Mouse (Mus musculus) megakaryocyte progenitor cell, adult 5-6 weeks (primary cell): Measurements from ENCODE around the gene Gria3. TPM values are rescaled to one million over a fixed set of nuclear protein-coding genes. Genes with fewer than 3 reads are reported as not detected.

Experiments
- ATAC-seq: replicated peaks from 2 replicates; pipeline ENCODE4 v1.8.0; 2016; ENCODE audit warnings: mild to moderate bottlenecking, moderate TSS enrichment, inconsistent platforms; ENCODE audit not compliant: poor library complexity
- total RNA-seq, 2 experiments: library from RNA; stranded (forward) in 1 of 2; stranded (reverse) in 1 of 2; fragments of 157-497, 149-512 nt in 1 of 2; fragments of 200-1000 nt in 1 of 2; gene quantifications; 2 replicates each; pipeline versions ENCODE4 v1.2.3 to v1.2.4; 2015 to 2017

The Gria3 gene
- total RNA-seq, 2 experiments from 2014 or later = 44.6 to 109 TPM

GRCm38 (mm10) chrX:41564898-41565297 lies 164.2 kb downstream of the Gria3 start:
- ATAC-seq = no peak

DNA sequence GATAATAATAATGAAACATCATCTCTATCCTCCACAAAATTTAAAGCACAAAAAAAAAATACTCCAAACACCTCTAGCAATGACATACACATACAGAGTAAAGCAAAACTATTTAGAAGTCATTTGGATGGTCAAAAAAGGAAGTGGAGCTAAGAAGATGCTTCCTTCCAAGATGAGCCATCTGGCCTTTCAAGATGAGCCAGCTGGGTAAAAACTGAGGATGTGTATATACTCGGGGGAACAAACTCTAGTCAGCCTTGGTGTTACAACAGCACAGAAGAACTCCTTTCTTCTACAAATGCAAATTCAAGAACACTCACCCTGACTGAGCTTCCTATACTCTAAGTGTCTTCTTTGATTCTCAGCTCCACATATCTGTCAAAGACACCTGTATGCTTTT lies 172.4 kb downstream of the Gria3 start:
- no peak for ATAC-seq

- ATAC-seq = peak; percentile 71
These were observed 178.1 kb downstream of the Gria3 start for GRCm38 (mm10) chrX:41578797-41579196.

DNA sequence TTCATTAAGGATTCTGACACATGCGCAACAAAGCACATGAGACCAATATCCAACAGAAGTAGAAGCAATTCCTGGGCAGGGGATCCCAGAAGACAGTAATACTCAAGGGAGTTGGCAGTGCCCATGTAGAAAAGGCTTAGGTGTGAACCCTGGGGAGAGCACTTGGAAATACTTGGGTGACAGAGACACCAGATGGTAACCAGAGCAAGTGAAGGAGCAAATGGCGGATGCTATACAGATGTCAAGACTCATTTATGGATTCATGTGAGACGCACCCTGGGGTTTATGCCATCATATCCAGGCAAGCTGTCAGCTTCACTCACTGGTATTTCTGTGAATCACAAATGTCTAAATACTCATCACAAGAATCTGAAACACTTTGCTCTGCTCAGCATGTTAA lies 187.0 kb downstream of the Gria3 start:
- no peak for ATAC-seq

GRCm38 (mm10) chrX:41607181-41607580 lies 206.5 kb downstream of the Gria3 start:
- ATAC-seq = no peak

- peak; percentile 58; the same call in 1 of the 2 replicates for ATAC-seq
These were observed 214.3 kb downstream of the Gria3 start for GRCm38 (mm10) chrX:41614920-41615319.

DNA sequence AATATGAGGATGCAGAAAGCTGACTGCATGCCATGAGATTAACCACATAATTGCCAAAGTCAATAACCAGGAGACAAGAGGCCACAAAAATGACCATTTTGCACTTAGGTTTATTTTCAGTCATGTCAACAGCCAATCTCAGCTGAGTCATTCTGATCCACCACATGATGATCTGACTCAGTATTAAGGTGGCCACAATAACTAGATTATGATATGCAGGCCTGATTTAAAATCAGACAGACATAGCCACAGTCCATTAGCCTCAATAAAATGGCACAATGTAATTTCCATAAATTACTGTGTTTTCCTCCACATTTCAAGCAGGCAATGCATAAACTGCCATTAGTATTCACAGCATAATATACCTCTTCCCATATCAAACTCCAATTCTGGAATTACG lies 216.3 kb downstream of the Gria3 start:
- no peak for ATAC-seq

- no peak for ATAC-seq
These were observed 217.7 kb downstream of the Gria3 start for GRCm38 (mm10) chrX:41618396-41618795.

DNA sequence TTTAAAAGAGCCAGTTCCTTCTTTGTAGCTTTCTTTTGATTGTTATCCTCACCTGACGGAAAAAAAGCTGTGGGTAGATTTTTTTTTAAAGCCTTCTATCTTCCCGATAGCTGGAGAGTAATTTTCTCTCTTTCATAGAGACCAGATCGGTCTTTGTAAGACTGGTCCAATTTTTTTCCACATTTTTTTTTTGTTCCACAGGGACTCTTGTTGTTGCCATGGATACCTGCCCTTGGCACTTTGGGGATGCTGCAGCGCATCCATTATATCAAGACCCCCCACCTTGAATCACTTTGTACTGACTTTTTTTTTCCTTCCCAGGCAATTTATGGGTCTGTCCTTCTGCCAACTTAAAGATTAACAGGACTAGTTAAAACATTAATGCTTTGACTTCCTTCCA lies 232.9 kb downstream of the Gria3 start:
- ATAC-seq = no peak

GRCm38 (mm10) chrX:41644954-41645353 lies 244.3 kb downstream of the Gria3 start:
- no peak for ATAC-seq

DNA sequence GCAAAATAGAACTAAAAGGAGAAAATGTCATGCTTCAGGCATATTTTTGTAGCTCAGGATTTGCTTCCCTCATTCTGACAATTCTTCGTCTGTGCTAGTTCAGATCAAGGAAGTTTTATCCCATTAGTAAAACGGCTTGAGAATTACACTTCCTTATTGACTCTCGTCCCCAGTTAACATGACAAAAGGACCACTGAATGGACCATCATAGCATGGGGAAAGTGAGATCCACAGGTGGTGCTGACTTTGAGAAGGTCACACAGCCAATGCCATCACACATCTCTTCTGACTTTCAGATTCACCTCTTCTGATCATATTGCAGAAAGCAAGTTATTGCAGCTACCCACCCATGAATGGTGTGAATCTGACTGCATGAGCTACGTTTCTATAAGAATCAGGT lies 257.1 kb downstream of the Gria3 start:
- ATAC-seq = no peak

GRCm38 (mm10) chrX:41688869-41689268 lies 288.2 kb downstream of the Gria3 start:
- ATAC-seq = no peak

DNA sequence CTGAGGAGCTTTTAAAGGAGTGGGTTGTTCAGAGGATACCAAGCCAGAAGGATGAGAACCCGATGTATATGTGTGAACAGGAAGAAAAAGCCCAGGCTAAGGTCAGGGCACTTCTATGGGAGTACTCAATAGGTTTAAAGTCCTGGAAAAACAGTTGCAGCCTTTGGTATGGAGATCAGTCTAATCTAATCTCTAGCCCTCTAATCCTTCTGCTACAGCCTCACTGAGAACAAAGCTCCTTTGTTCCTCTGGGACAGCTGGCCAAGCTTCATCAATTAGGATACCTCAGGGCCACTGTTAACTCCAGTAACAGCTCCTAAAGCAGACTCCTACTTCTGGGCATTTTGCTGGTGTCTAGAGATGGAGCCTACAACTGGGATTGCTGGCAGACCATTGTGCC lies 291.4 kb downstream of the Gria3 start:
- no peak for ATAC-seq
